Mouse (Mus musculus): ENCODE data around the gene Lrmda. TPM values are rescaled to one million over a fixed set of nuclear protein-coding genes. Genes with fewer than 3 reads are reported as not detected.

The Lrmda gene
- total RNA-seq, 2 experiments from 2014 or later, result 0.48 to 0.76 TPM

DNA sequence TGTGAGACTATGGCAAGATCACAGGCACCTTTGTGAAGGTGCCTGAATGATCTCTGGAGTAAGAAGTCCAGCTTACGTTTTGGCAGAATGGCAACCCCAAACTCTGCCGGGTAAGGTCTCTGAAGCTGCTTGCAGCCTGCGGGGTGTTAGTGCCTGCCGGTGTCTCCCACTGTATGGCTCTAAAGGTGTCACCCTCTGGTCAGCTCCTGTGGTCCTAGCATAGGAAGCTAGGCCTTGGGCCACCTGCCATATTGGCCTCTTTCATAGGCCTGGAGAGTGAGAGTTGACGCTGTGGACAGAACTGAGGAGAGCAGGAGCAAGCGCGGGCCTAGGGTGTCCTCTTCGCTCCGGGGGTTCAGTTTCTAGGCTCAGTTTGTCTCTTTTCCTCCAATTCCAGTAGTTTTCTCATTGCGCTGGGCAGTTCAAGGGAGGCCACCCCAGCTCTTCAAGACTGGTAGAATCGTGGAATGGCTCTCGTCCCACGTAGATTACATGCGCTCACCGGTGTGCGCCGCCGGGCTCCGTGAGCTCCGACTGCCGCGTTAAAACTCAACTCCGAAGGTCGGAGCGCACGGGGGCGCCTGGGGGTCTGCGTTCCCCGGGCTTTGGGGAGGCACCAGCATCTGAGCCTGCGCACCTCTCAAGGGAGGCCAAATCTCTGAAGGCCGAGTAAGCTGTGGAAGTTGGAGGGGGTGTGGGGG lies 29.0 kb upstream of the Lrmda start:
- no peak for DNase-seq (ENCODE audit: low spot score in 2 of 2)
- intact Hi-C loops (cut with DNase I), result loop anchor here (5.0 kb wide), 1 partner anchor 47 kb away; no protein-coding TSS in a partner anchor

DNA sequence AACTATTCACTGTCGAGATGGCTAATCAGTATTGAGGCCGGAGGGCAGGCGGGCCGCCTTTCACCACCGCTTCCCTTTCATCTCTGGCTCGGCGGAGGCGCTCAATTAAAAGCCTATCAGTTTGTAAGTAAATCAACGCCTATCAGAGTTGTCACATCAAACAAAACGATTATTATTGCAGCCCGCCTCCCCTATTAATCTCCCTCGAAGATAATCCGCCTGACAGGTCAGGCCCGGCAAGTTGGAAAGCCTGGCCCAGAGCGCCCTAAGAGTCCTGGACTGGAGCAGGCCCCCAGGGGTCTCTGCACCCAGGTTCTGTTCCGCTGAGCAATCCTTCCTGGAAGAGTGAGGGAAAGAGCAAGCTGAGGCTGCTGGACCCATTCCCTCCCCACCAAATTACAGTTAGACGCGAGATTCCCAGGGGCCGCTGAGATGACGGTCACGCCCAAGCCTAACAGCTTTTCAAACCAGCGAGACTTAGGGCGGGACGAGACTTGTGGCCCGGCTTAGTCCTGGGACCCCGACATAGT lies 28.2 kb upstream of the Lrmda start:
- no peak for DNase-seq (ENCODE audit: low spot score in 2 of 2)
- intact Hi-C loops (cut with DNase I), result loop anchor here (5.0 kb wide), 1 partner anchor 46 kb away; no protein-coding TSS in a partner anchor

DNA sequence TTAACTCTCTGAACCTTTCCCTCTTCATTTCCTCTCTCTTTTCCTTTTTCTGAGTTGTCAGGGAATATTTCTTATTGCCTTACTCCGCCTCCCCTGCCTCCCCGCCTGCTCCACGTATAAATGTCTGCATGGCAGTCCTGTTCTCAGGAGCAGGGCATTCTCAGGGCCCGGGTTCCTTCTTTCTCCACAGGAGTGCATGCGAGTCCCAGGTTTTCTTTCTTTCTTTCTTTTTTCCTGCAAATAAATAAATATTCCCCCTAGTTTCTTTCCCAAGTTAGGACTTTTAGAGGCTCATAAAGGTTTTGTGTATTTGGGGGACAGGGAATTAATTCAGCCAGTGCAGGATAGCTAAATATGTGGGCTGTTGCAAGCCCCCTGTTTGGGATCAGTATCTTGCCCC lies 27.7 kb upstream of the Lrmda start:
- no peak for DNase-seq (ENCODE audit: low spot score in 2 of 2)
- intact Hi-C loops (cut with DNase I), result loop anchor here (5.0 kb wide), 1 partner anchor 45 kb away; no protein-coding TSS in a partner anchor

DNA sequence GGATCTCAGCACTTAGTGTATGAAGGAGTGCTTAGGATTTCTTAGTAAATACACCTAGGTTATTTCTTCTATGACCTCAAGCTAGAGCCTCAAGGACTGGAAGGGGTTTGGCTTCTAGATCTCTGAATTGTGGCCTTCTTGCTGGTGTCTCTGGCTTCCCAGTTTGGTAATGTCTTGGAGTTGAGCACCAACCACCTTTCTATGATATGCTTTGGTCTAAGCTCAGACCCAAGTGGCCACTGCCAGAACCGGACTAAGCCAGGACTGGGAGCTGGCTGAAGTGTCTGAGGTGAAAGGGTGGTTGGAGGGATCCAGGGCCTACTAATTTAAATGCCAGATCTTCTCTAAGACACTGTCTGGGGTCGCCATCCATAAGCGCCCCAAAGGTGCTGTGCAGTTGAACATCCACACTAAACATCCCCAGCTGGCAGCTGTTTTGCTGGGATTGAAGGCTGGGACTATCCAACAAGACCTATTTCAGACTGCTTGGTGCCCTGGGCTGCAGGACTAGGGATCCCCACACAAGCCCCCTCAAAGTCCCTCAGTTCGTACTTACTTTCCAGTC lies 27.1 kb upstream of the Lrmda start:
- intact Hi-C loops (cut with DNase I), result loop anchor here (5.0 kb wide), 1 partner anchor 45 kb away; no protein-coding TSS in a partner anchor
- DNase-seq (ENCODE audit: low spot score in 2 of 2), result no peak

DNA sequence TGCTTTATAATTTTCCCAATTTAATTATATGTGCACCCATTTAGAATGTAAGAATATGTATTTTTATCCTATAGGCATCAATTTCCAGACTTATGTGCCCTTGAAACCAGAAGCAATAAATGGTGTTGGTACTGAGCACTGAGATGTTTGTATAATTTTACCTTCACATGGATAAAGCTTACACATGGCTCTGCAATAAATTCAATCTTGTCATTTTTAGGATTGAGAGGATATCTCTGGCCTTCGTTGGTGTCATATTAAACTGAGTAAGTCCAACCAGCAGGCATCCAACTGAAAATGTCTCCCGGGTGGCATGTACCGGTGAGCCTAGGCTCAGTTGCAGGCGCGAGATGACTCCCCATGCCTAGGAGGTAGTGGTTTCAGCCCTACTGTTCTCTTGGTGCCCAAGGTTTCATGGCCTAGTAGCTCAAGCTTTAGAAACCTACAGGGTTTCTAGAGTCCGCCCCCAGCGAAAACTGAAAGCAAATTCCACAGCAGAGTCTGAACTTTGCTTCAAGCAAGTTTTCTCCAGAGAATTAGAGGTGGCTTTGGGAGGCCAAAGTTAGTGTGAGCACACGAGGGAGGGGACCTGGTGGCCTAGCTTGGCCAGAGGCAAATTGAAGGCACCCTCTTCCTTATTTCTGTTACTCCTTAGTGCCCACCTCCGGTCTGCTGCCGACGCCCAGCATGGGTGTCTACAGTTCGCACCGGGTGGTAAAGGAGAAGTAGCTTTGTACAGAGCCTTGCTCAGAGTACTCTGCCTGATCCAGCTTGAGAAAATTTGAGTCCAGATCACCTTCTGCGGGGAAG lies 26.1 kb upstream of the Lrmda start:
- no peak for DNase-seq (ENCODE audit: low spot score in 2 of 2)
- intact Hi-C loops (cut with DNase I), result loop anchor here (5.0 kb wide), 1 partner anchor 44 kb away; no protein-coding TSS in a partner anchor

DNA sequence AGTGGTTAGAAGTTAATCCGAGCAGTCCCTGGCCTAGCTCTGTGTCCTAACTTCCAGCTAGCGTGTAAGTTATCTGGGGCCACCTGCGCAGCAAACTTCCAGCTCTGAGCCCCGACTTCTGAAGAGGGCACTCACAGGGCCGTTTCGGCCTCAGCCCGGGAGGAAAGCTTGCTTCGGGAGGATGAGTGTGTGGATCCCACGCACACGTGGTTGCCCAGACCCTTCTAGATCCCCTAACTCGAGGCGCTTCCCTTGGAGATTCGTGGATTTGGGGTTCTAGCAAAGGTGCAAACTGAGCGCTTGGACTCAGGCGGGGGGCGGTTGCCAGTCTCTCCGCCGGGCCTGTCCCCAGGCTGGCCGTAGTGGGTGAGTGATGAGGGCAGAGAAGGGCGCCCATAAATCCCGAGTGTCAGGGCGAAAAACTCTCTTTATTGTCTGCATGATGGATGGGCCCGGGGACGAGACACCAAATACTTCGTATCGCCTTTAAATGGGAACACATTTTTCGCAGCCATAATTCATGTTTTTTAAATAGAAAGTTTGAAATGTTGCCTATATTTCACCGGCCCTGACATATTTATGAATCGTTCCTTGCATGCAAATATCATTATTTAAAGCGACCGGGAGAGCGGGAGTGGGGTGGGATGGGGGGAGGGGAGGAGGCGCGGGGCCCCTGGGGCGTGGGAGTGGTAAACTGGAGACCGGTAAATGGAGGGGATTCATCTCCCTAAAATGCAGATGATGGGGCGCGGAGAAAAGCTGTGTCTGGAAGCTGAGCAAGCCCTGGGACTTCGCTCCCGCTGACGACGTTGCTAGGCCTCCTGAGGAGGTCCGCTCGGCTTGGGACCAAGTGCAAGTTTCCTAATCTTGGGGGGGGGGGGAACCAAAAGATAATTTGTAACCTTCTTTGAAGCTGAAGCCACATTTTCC lies 25.2 kb upstream of the Lrmda start:
- intact Hi-C loops (cut with DNase I), result loop anchor here (5.0 kb wide), 1 partner anchor 43 kb away; no protein-coding TSS in a partner anchor
- no peak for DNase-seq (ENCODE audit: low spot score in 2 of 2)

DNA sequence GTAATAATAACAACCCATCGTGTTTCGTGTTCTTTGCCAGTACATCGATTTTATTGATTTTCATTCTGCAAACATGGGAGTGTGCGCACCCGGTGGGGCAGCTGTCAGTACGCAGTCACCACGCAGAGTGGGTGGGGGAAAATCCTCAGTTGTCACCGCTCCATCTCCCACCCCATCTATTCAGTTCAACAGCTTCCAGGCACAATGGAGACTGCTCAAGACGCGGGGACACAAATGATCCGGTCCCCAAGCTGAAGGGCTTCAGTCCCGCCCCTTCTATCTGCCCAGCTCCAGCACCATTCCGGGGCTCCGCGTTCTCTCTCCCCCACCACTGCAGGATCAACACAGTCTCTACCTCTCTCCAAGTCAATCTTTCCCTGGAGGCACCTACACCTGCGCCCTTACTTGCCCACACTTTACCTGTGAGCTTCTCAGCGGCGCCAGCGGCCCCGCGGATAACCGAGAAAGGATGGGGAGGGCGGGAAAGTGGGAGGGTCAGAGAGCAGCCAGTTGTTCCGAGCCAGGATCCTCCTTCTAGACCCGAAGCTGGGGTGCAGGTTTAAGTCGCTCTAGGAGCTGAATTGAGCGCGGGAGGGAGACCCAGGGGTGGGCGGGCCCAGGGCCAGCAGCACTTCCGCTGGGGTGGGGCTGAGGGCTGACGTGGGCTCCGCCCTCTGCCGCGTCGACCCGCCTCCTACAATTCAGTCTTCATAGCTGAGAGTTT lies 24.3 kb upstream of the Lrmda start:
- no peak for DNase-seq (ENCODE audit: low spot score in 2 of 2)

DNA sequence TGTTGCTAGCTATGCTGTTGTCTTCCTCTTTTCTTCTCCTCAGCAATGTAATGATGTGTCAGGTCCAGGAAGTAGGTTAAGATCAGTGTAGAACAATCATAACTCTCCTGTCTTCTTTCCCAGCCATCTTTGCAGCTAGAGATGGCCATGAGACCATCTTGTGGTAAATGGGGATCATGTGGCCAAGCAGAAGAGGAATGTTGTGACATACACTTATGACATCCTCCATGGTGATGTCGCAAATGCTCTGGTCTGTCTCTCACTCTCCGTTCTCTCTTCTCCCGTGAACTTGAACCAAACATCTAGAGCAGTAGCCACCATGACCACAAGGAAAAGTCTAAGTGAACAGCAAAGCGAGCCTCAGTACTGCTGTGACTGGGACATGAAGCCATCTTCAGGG lies 19.9 kb upstream of the Lrmda start:
- DNase-seq (ENCODE audit: low spot score in 2 of 2), result no peak
- intact Hi-C loops (cut with DNase I), result no loop called here

More for the DNA sequence above, 24.3 kb upstream of the Lrmda start:
- intact Hi-C loops (cut with DNase I), result no loop called here

DNA sequence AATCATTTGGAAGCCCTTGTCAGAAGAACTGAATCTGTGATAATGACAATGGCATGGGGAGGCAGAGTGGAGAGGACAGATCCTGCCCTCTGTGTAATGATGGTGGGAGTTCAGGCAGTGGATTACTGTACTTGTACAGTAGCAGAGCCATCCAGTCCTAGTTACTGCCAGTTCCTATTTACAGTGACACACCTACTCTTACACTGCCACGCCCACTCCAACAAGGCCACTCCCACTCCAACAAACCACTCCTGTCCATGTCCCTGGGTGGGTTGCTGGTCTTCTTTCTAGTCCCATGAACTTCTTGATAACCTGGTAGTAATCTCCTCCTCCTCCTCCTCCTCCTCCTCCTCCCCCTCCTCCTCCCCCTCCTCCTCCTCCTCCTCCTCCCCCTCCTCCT lies 16.3 kb upstream of the Lrmda start:
- no peak for DNase-seq (ENCODE audit: low spot score in 2 of 2)
- intact Hi-C loops (cut with DNase I), result no loop called here

DNA sequence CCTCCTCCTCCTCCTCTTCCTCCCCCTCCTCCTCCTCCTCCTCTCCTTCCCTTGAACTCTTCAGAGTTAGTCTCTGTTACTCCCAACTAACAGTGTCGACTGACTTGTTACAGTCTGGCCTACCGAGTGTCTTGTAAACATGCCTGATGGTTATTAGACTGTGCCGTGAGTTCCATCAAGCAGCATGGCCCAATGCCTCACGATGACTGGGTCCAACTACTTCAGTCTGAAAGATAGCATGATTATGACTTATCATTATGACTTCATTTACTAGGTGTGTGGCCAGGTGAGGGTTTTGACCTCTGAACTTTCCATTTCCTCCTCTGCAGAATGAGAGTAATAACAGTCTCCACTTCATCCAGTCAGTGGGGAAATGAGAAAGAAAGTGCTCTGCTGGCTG lies 15.9 kb upstream of the Lrmda start:
- intact Hi-C loops (cut with DNase I), result no loop called here
- no peak for DNase-seq (ENCODE audit: low spot score in 2 of 2)

DNA sequence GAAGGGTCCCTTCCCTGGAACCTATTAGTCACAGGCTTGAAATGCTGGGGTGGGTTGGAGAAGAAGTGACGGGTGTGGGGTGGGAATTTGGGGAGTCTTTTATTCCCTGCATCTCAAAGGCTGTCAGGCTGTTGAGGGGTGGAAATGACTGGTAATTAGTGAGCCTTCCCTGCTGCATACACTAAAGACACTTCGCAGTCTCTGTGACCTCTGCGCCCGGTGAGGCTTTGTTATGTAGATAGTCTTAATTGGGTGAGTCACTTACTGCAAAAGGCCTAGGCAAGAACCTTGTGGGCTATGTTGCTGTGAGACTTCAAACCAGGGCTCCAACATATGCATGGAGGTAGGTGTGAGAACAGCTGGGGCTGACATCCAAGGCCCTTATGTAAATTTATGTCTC lies 14.6 kb upstream of the Lrmda start:
- intact Hi-C loops (cut with DNase I), result no loop called here
- no peak for DNase-seq (ENCODE audit: low spot score in 2 of 2)

DNA sequence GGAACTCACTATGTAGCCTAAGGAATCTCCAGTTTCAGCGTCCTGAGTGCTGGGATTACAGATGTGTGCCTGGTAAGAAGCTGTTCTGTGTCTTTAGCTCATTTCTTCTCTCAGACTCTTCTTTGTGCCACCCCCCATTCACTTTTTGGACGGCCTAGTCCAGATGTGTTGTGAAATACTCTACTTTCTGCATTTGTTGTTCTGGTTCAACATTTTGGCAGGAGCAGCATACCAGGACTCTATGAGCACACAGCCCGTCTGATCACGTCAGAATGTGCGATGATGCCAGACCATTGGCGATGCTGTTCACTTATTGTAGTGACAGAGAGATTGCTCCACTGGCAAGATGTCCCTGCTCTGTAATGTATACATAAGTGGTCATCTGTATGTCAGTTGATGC lies 12.5 kb upstream of the Lrmda start:
- no peak for DNase-seq (ENCODE audit: low spot score in 2 of 2)
- intact Hi-C loops (cut with DNase I), result no loop called here

DNA sequence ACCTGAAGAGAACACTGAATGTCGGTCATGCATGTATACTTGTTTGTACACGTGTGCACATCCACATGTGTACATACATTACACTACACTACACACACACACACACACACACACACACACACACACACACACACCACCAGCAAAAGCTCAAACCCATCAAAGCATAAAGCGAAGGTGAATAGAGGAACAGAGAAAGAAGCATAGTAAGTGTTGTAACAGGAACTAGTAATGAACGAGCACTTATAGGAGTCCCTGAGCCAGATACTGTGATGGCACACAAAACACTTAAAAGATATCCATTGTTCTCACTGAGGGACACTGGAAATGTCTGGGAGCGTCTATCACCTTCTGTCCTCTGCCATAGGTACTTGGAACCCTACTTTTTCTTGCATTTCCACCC lies 5.2 kb upstream of the Lrmda start:
- intact Hi-C loops (cut with DNase I), result no loop called here
- DNase-seq (ENCODE audit: low spot score in 2 of 2), result no peak

DNA sequence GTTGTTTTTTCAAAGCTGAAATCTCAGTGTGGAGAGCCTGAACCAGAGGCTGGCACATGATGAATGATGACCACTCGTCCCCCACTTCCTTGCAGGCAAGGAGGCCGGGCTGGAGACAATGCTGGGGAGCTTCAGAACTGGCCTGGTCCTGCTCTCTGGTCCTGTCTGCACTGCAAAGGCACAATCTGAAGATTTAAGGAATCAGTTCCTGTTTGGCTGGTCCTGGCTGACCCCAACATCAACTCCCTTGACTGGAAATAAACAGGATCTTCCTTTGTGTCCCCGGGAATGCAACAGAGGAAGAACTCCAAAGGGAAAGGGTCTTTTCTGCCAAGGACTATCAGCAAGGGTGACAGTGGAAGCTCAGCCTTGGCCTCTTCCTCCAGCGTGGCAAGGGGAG lies 4.7 kb upstream of the Lrmda start:
- no peak for DNase-seq (ENCODE audit: low spot score in 2 of 2)
- intact Hi-C loops (cut with DNase I), result no loop called here

DNA sequence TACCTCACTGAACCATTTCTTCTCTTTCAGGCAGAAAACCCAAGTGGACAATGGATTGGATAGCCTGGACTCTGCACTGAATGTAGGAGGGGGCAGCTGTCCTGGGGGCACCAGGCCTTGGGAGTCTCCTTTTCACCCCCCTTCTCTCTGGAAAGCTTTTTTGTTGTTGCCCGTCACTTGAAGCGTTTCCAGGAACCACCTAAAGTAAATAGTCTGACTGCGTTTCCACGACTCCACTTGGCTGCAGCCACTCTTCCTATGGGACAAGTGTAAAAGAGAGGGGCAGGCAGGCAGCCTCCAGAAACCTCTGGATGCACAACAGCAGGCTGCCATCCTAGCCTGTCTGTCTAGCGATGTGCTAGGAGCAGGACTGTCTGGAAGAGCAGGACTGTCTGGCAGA lies 2.5 kb upstream of the Lrmda start:
- intact Hi-C loops (cut with DNase I), result no loop called here

DNA sequence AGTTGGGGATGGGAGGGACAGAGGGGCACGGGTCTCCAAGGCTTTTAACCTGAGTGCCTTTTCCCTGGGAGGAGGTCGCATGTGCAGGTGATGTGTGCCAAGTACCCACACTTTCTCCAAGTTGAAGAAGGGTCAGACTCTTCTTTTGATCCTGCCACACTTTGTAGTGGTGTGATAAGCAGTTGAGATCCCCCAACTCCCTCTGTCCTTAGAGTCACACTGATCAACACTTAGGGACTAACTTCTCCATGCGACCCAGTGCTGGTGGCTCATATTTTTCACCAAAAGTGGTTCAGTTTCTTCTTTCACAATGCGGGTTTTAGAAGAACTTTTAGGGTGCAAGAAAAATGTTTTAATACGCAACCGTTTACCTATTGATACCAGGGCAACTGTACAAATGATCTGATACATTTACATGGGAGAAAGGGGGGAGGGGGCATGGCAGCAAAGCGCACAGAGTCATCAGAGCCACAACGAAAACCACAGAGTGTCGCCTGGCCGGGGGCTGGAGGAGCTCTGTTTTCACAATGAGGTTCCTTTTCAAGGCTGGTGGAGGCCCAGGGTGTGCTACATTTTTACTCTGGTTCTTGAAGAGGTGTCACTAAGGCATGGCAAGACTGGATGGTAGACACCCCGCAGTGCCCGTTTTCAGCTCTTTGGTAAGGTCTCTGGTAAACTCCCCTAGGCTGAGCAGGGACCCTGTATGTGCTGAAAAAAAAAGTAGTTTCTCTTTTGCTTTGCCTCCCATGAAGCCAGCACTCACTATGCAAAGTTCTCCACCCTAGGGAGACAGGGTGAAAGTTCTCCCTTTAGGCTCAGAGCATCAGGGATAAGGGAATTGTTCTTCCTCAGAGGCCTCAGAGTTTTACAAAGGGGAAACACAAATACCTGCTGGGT lies 685 bp downstream of the Lrmda start:
- no peak for DNase-seq (ENCODE audit: low spot score in 2 of 2)
- intact Hi-C loops (cut with DNase I), result no loop called here

More for the DNA sequence above, 2.5 kb upstream of the Lrmda start:
- DNase-seq (ENCODE audit: low spot score in 2 of 2), result no peak

DNA sequence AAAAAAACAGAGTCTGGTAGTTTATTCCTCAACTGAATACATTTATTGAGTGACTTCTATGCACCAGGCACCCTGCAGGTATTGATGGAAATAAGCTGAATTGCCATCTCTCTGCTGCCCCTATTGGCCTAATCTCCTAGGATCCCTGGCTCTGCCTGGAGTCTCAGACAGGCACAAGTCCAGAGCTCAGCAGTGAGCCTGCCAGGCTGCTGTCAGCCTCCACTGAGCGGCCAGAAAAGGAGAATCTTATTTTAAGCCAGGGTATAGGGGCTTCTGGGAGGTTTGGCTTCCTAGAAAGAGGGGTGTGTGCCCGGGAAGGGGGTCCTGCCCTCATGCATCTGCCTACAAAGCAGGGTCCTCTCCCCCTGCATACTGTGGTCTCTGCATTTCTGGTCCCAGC lies 1.4 kb downstream of the Lrmda start:
- DNase-seq (ENCODE audit: low spot score in 2 of 2), result peak; percentile 6 to 20
- intact Hi-C loops (cut with DNase I), result no loop called here

DNA sequence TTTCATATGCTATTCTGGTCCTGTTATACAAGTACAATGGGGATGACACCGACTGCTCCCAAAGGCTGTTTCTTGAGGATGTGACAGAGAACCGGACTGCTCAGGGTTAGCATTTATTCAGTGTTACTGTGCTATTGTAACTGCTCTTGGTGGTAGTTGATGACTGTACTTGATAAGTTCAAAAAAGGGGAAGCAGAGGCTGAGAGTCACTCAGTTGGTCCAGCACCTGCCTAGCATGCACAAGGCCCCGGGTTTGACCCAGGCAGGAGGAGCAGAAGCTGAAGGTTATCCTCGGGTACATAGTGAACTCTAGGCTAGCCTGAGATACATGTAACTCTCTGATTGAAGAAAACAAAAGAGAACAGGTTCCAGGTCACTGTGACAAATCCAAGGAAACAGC lies 4.0 kb downstream of the Lrmda start:
- no peak for DNase-seq (ENCODE audit: low spot score in 2 of 2)

More for the DNA sequence above, 4.0 kb downstream of the Lrmda start:
- intact Hi-C loops (cut with DNase I), result no loop called here
